Mouse (Mus musculus) T-helper 2 cell (primary cell): ENCODE results near the gene Gm15056.

Source experiments
- in situ Hi-C: fragments of 300-600 bp; cut with MboI, MseI; formaldehyde crosslinking; loops from one replicate; pipeline ENCODE4 v1.15.1; 2025; ENCODE audit warnings: high pct_unique_total_duplicates

Gene Gm15056

DNA sequence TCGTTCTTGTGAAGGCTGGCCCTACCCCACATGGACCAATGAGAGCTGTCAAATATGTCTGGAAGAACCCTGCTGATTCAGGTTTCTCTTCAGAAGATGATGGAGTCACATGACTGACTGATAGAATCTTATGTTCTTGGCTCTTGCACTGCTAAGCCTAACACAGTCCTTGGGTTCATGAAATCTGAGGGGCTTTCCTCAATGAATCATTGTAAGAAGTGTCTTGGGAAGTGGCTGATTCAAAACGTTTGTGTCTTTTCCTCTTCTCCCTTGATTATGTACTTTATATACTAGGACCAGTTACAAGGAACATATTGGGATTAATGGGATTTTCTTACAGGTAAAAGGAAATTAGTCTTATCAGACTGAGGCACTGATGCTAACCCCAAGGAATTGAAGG is at the start of gene Gm15056:
TSS of gene Gm15056 (minus strand) at position 101 of the 400 bp plus-strand sequence.
- in situ Hi-C loops: no loop called here

DNA sequence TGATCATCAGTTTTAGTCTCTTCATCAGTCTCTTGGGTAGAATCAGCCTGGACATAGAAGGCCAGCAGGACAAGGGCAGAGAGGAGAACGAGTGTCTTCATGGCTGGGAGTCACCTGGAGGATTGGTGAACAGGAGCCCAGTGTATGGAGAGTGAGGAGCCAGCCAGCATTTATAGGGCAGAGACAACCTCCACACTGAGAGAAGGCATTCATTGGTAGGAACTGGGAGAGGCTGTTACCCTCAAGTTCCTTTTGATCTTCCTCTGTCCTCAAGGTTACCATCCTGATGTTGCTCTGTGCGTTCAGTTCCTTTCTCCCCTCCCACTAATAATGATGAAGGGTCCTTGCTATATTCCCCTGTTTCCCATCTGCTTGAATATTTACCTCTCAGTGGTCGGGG is 42.2 kb upstream of the Gm15056 start, which contains the start of gene AY761185:
TSS of gene AY761185 (minus strand) at position 101 of the 400 bp plus-strand sequence.
- in situ Hi-C loops: no loop called here

DNA sequence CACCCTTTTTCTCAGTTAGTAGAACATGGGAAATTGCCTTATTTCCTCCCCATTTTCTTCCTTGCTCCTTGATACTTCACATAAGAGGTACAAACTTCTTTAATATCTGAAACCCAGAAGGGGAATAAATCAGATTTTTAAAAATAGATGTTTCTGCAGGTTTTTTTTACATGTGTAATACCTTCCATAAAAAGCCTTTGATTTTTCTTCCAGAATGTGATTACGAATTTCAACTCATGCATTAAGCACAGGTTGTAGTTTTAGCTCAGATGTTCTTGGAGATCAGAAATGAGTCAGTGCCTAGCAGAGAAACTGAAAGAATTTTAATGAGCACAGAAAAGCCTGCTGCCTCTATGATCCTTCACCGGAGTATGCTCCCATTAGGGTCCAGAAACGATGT is 19.5 kb upstream of the Gm15056 start, which contains the start of gene Gm6040:
TSS of gene Gm6040 (minus strand) at position 101 of the 400 bp plus-strand sequence.
- in situ Hi-C loops: no loop called here

DNA sequence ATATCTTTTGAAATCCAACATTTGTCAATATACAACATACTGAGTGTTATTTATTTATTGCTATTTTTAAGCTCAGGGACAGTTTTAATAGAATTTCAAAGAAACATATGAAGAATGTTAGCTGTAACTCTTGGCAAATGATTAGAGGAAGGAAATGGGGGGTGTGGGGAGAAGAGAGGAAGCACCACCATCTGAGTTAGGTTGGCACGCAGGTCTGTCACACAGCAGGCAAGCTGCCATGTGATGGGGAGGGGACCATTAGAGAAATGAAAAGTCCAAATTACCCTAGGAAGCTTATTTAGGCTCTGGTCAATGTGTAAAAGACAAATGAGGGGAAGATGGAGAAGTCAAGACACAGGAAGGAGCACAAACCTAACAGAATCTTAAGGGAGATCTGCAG is 9.9 kb upstream of the Gm15056 start:
- in situ Hi-C loops: no loop called here

DNA sequence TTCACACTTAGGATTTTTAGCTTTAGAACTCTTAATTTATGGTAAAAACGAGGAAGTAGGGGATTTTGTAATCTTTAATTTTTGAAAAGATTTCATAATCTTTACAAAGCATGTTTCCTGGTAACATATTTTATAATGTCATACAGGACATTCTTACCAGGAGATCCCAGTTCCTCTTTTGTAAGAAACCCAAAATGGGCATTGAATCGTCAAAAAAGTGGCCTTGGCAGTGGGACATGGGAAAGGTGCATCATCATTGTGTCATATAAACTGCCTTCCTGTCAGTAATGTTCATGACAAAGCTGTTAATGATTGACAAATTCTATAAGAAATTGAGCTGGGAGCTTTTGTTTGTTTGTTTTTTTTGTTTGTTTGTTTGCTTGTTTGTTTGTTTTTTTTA is 5.8 kb upstream of the Gm15056 start:
- in situ Hi-C loops: no loop called here

DNA sequence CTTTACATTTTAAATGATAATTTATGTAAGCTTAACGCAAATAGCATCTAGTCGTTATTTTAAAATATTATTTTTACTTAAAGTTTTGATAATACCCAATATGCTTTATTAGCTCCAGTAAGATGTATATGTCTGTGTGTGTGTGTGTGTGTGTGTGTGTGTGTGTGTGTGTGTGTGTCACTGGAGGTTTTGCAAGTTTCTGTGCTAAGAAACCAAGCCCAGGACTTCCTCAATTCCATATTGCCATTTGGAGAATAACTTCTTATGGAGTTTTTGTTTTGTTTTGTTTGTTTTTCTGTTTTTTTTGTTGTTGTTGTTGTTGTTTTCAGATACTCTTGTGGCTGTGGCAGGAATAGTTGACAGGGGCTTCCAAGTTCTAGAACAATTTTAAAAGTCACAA is 4.7 kb upstream of the Gm15056 start:
- in situ Hi-C loops: no loop called here

DNA sequence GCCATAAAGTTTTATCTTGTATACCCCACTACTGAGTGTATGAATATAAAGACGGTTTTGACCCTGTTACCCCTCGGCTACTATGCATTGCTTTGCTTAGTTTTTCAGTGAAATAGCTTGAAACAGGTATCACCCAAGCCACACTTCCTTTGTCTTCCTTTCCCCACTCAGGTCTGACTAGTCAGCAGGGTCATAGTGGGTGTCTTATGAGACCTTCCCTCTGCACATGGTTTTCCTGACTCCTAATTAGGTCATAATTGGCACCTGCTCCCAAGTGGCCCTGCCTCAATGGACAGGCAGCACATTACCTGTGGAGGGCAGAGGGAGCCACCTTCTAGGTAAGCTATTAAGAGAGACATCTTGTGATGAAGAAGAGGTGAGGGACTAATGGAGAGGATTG is 10.1 kb downstream of the Gm15056 start, which contains the start of gene Defb33:
TSS of gene Defb33 (plus strand) at position 301 of the 400 bp plus-strand sequence.
- in situ Hi-C loops: no loop called here

DNA sequence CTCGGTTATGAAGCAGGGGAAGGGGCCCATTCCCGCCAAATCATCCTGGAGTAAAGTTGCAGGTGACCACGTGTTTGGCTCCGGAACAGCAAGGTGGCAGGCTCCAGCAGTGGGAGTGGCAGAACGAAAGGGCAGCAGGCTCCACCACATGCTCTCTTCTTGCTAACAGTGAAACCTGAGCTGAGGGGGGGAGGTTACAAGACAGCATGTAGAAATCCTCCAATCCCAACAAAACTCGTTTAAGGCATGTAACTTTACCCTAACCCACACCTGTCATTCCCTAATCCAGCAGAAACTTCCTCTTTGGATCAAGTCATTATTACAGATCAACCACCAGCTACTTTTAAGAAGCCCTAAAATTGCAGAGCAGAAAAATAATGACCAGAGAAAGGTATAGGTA is 27.8 kb downstream of the Gm15056 start:
- in situ Hi-C loops: no loop called here
